Mouse (Mus musculus) cerebellum, adult 18-20 months (tissue): ENCODE measurements around the gene Zfr.

ENCODE experiments used
- DNase-seq, 2 experiments: peaks; one replicate each; pipeline ENCODE4 v3.0.0; 2021

Zfr gene

DNA sequence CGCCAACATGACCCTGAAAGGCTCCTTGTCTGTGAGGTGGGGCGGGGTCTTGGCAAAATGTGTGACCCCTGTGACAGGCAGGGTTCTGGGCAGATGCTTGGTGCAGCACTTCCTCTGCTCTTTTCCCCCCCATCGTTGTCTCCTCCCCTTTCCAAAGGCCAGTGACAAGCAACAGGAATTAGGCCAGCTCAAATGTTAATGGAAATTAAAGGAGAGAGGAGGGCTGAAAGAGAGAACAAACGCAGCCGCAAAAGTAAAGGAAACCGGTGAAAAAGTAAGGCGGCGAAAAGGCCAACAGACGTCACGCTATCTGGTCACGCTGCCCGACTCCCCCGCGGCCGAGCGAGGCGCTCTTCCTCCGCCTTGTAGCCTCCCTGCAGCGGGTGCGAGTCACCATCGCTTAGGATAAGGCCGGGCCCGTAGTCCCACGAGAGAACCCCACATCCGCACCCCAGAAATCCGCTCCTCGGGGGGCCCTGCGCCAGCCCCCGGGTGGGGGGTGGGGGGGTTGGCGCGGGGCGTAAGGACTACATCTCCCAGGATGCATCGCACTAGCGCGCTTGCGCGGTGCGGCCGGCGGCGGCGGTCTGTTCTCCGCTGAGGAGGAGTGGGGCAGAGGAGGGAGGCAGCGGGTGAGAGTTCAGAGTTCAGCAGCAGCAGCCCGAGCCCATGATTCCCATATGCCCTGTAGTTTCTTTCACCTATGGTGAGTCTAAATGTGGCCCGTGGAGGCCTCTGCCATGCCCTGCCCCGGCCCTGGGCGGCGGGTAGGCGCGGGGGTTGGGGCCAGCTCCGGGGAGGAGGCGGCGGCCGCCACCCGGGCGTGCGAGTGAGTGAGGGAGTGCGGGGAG lies at the start of gene Zfr:
Gene Zfr, plus strand, starts transcription at position 590 of the 851 bp plus-strand sequence.
- peak; percentile 90 to 94 for DNase-seq

- DNase-seq = no peak
These were observed 49.7 kb upstream of the Zfr start for GRCm38 (mm10) chr15:12067971-12068370.

DNA sequence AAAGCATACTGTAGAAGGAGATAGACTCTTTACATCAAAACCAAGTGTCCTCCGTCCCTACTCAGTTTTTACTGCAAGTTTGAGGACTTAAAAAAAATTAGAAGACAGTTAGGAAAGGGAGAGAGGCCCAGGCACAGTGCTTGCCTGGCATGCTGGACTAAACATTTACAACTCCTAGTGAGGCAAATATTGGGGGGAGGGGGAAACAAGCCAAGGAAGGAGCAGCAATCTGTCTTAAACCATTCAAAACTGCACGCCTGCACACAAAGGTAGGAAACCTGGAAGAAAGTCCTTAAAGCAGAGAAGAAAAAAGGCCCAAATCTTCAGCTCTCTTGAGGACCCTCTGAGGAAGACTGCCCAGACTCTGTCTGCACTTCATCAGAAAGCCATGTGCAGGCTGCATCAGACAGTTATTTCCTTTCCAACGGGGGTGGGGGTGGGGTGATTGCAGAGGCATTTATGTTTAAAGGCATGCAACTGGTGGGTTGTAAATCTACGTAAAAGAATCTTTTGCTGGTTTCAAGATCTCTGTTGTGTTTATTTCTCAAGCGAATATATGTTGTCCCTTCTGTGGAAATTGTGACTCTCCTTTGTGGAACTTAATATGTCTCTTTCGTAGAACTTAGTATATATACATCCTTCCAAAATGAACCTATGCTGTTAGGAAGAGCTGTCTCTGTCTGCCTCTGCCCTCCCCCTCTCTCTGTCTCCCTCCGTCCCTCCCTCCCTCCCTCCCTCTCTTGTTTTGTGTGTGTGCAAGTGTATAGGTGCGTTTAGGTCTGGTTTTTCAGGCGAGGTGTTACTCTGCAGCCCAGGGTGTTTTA lies 49.0 kb upstream of the Zfr start:
- DNase-seq = no peak

DNA sequence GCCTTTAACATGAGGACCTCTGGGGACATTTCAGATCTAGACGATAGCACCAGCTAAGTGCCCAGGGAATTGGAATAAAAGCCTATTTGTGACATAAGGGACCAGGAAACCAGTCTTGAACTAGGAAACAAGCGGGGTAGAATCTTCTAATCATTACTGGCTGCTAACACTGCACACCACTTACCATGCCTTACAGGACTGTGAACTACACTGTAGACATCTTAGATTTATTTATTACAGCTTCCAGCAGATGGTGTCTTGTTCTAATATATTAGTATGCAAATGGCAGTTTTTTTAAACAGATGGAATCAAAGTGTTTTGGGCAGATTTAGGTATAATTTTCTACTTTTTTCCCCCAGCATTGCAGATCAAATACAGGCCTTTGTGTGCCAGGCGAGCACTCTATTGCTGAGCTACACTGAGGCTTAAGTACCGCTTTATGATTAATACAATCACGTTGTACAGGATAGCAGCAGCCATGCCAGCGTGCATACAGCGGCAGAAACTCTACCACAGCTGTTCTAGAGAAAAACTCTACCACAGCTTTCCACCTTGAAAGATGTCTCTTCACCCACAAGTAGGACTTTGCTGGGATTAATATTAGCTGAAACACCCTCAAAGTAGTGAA lies 44.8 kb upstream of the Zfr start:
- DNase-seq = no peak

- DNase-seq = no peak
These were observed 43.2 kb upstream of the Zfr start for GRCm38 (mm10) chr15:12074426-12074825.

- DNase-seq = no peak
These were observed 35.3 kb upstream of the Zfr start for GRCm38 (mm10) chr15:12082344-12082743.

GRCm38 (mm10) chr15:12084164-12084563 lies 33.5 kb upstream of the Zfr start:
- no peak for DNase-seq

DNA sequence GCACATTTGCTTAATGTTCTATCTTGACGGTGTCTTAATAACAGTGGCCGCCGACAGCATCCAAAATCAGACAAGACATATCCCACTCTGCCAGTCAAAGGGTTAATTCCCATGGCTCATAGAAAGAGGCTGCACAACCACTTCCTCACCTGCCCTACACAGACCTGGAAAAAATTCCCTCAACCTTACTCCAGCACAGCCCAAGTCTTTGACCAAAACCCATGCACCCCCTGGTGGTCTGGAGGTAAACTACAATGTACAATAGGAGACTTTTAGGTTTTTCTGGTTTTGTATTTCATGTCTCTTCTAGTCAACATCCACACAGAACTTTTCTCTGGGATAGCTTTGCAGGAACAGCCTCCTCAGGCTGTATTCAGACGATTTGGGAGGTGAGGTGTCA lies 32.8 kb upstream of the Zfr start:
- DNase-seq = peak; percentile 33 to 53

GRCm38 (mm10) chr15:12087634-12088033 lies 30.0 kb upstream of the Zfr start:
- no peak for DNase-seq

GRCm38 (mm10) chr15:12088091-12088490 lies 29.5 kb upstream of the Zfr start:
- DNase-seq = no peak

DNA sequence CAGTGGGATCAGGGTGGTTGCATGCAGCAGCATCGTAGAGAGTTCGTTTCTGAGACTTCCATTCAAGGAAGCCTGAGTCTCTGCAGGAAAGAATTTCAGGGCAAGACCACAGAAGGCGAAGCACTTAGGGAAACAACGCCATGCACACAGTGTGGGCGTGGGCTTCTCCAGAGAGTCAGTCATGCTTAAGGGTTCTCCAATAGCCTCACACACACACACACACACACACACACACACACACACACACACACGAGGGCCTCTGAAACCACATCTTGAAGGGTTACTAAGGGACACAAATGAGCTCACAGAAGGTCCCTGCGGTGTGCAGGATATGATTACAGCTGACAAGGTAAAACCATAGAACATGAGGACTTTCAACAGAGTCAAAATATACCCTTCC lies 27.5 kb upstream of the Zfr start:
- DNase-seq = no peak

- DNase-seq = no peak
These were observed 26.5 kb upstream of the Zfr start for GRCm38 (mm10) chr15:12090981-12091669.

GRCm38 (mm10) chr15:12091781-12092458 lies 25.7 kb upstream of the Zfr start:
- peak; percentile 47 to 50 for DNase-seq

- no peak for DNase-seq
These were observed 24.3 kb upstream of the Zfr start for GRCm38 (mm10) chr15:12093026-12093960.

DNA sequence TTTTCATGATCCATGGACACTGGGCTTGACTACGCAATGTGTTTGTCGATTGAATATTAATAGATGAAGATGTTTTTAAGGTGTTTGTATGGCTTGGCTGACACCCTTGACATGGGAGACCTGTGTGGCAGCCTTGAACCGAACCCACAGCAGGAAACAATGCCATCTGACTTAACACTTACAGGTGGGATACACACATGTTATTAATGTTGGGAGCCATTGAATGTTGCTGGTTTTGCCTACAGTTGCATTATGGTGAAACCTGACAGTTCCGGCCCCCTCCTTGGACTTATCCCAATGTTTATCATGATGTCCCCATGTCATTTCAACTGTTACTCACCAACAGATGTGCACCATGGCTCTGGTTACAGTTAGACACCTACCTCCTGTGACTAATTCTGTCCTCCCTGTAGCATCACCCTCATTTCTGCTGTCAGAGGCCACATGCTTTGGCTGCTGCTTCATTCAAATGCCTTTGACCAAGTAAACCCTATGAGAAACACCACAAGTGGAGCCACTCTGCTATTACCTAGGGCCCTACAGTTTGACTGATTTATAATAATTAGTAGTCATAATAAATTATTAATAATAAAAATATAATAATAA lies 23.6 kb upstream of the Zfr start:
- DNase-seq = no peak

DNA sequence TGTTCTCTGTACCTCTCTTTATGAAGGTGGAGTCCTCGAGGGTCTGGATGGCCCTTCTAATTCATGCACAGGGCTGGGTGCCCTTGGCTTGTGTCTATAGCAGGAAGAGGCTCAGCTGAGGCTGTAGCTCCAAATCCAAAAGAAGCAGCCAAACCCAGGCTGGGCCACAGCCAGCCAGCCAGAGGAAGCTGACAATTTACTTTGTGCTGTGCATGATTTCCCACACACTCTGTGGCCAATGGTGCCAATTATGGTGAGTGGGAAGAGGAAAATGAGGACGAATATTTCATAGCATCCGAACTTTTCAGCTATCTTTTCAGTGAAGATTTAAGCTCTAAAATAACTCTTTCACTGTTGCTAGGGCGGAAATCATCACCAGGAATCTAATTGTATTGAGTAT lies 21.2 kb upstream of the Zfr start:
- no peak for DNase-seq

DNA sequence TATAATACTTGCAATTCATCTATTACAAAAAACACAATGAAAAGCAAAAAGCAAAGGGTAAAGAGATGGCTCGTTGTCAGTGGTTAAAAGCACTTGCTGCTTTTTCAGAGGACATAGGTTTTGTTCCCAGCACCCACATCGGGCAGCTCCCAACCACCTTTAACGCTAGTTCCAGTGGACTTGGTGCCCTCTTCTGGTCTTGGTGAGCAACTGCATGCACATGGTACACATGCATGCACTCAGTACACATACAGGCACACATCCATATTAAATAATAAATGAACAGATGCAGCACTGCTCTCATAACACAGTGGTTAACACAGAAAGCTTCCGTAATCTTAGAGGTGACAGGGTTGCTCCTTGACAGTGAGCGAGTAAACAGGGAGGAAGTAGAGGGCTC lies 20.3 kb upstream of the Zfr start:
- no peak for DNase-seq

DNA sequence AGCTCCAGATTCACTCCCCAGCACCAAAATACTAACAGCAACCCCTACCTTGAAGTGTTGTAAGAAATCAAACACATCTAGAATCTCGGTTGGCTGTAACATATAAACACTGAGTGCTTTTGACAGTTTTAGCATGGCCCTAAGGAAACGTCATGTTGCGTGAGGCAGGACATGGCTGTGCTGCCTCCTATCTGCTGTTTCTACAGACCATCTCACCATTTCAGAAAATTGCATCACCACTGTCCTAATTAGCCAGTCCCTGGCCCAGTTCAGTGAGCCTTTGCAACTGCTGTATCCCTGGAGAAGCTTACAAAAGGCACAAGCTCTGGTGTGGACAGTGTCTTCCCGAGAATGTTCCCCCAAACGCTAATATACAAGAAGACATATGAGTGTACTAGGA lies 16.7 kb upstream of the Zfr start:
- no peak for DNase-seq

DNA sequence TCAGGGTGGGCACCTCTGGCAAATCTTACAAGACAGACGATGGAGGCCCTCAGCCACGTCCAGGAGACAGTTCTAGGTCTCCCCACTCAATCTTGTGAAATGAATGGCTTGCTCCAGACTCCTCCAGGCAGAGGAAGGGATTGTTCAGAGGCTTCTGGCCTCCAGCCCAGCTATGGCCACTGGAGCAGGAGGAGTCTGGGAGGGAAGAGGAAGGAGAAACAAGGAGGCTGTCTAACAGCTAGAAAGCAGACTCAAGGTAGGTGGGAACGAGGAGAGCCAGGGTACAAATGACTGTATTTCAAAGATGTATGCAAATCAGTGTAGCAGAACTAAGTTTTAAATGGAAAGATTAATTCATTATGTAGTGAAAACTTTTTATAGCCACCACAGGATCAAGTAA lies 13.9 kb upstream of the Zfr start:
- DNase-seq = no peak

DNA sequence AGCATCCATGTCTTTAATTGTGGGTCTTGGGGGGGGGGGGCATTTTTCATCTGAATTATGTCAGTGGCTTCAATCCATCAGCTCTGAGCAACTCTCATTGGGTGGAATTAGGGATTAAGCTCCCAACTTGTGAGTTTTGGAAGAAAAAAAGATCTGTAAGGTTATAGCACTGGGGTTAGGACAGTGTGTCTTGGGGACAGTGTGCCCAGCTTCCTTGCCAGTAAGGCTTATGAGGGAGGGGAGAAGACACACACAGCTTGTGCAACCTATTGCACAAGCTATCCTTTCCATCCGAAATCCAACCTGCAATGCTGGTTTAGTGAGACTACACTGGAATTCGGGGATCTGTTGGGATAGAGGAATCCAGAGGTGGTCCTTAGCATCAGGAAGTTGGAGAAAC lies 12.8 kb upstream of the Zfr start:
- no peak for DNase-seq

DNA sequence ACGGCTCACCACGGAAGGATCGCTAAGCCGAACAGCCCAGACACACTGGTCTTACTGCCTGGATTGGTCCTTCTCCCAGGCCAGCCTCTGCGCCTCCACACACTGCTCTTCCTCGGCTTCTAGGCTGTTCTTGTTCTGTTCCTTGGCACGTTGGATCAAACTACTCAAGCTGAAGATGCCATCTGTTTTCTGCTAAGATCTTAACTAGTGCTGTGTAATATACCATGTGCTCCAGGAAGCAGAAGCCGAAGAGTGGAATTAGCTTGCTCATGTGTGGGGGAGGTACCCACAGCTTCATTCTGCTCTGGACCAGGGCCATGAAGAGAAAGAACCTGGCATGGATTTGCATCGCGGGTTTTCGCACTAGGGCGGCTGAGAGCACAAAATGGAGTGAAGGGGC lies 11.2 kb upstream of the Zfr start:
- DNase-seq = peak; percentile 18 to 35
